Mouse (Mus musculus) G1E (cell line): ENCODE results near the gene Abi2.

Experiments
- CTCF ChIP-seq: IDR thresholded peaks from 2 replicates; pipeline ENCODE4 v1.5.1; 2012; ENCODE audit warnings: low read depth, low read length, inconsistent platforms, mixed read lengths
- GATA1 ChIP-seq: IDR thresholded peaks from 2 replicates; pipeline ENCODE4 v1.6.1; 2012; ENCODE audit warnings: borderline replicate concordance, low read length, inconsistent platforms, mixed read lengths
- GATA2 ChIP-seq: IDR thresholded peaks from 2 replicates; pipeline ENCODE4 v1.6.1; 2012; ENCODE audit warnings: low read depth, low read length, inconsistent platforms, borderline replicate concordance
- POLR2AphosphoS5 ChIP-seq: IDR thresholded peaks from 2 replicates; pipeline ENCODE4 v1.6.1; 2012; ENCODE audit warnings: low read depth, low read length, inconsistent platforms; ENCODE audit not compliant: insufficient replicate concordance
- TAL1 ChIP-seq: conservative IDR thresholded peaks from 2 replicates; pipeline ENCODE4 v1.6.1; 2012; ENCODE audit warnings: low read depth, low read length, inconsistent platforms, mixed read lengths

GRCm38 (mm10) chr1:60489660-60490059 lies 80.2 kb downstream of the Abi2 start:
- TF ChIP-seq CTCF (no peak), POLR2AphosphoS5 (no peak), TAL1 (no peak), GATA1 (no peak), GATA2 (no peak)
